Mouse (Mus musculus): ENCODE results near the gene Dnase1l2.

- TF ChIP-seq GATA1 (IDR thresholded peaks at IDR 0.05; ENCODE audit: borderline replicate concordance, low read length) = no peak
- TF ChIP-seq FLI1 (IDR thresholded peaks at IDR 0.05; ENCODE audit: low read length) = no peak
These were observed 27.9 kb downstream of the Dnase1l2 start for GRCm38 (mm10) chr17:24415011-24415410.
